Mouse (Mus musculus): ENCODE data around the gene Rabl3.

Gene Rabl3

DNA sequence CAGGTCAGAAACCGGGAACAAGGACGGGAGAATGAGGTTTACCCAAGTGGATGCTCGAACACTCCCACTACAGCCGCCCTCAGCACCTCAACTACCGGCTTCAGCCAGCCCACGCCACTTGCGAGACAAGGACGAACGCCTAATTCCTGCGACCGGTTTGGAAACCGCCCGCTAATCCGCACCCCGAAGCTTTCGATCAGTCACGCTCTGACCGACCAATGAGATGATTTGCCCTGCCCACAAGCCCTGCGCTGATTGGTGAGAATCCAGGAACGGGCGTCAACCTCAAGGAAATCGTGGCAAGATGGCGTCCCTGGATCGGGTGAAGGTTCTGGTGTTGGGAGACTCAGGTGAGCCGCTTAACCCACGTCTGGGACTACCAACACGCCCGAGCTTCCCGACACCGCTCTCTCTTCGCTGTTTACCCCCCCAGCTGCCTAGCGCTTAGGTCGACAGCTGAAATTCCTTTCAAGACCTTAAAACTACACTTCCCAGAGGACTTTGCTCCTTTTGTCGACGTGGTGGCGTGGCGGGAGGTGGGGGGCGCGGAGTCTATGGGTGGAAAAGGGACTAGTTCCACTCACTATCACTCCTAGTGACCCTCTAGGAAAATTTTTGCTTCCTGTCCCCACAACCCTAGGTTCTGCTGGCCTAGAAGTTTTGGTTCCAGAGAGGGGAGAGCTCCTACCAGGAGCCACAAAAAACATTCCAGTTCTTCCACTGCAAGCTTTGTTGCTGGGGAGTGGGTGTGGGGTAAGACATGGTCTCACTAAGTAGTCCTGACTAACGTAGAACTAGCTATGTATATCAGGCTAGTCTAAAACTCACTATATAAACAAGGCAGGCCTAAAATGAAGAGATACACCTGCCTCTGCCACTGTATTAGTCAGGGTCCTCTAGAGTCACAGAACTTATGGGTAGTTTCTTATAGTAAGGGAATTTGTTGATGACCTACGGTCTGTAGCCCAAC is at the start of gene Rabl3, which contains the start of gene Gtf2e1:
Gene Rabl3, plus strand, starts transcription at position 275 of the 970 bp plus-strand sequence.
Gene Gtf2e1, minus strand, starts transcription at position 179 of the 970 bp plus-strand sequence.
- DNase-seq (ENCODE audit: low read depth): peak; percentile 99

DNA sequence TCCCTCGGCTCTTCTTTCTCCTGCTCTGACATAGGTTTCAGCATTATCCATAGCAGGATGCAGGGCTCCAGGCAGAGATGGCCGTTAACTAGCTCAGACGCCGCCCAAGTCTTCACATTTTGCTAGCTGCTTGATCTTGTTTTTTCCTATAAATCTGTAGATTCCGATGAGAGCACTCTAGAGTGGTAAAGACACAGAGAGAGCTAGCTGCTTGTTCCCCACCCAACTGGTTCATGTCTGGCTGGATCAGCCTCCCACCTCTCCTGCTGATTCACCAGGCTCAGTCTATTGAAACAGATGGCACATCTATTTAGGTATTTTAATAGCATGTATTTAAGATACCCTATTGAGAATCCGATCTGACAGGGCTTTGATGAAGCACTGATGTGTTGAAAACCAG is 44.7 kb upstream of the Rabl3 start:
- no peak for DNase-seq (ENCODE audit: low read depth)

DNA sequence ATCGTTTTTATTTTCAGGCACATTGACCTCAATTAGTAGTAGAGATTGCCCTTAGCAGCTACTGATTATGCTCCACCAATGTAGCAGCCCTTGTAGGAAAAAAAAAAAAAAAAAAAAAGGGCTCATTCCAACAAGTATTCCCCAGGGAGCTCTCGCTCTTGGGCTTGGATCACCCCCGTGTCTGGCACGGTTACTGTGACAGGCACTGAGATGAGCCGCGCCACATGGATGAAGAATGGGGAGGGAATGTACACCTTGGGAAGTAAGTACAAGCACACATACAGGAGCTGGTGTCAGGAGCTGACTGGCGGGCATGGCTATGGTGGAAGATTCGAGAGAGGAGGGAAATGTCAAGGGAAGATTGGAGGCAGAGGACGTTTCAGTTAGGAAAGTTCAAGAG is 41.1 kb upstream of the Rabl3 start:
- DNase-seq (ENCODE audit: low read depth): no peak

DNA sequence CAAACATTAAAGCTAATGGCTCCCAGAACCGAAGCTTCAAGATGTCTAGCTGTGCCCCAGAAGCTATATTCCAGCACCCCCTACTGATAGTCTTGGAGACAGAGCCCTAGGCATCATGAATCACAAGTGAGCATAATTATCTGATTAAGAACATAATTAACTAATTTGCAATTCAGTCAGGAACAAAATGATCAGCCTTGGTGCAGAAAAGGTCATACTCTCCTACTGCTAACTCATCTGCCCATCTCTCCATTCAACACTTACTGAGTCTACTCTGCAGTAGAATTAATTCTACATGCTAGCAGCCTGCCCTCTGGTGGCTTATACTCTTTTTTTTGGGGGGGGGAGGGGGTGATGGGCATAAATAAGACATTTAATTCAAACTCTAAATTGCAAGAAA is 35.2 kb upstream of the Rabl3 start:
- DNase-seq (ENCODE audit: low read depth): peak; percentile 12

DNA sequence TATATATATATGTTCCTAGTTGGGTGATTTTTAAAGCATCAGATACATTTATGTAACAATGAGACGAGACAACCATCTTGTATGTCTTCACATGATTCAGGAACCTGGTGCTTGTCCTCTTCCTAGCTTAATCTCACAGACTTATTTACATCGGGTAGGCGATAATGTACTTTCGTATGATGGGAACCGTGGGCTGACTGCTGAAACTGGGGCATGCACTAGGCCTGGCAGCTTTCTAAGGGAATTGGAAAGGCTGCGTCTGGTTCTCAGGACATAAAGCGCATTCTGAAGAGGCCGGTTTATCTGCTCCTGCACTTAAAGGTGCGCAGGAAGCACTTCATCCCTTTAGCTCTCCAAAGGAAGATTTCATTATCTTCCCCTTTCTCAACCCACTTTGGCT is 32.9 kb upstream of the Rabl3 start:
- DNase-seq (ENCODE audit: low read depth): no peak

DNA sequence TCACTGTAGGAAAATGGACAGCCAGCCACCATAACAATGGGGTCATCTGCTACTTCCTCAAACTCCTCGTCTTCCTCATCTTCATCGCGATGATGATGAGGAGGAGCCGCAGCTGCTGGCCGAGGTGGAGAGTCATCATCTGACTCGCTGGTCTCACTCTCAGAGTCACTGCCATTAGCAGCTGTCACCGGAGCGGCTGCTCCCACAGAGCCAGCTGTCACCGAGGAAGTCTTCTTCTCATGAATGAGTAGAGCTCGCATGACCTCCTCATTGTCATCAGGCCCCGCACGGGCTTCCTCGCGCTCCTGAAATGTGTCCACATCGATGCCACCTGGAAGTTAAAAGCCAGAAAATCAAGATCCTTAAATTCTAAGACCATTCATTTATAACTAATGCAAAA is 28.2 kb upstream of the Rabl3 start:
- DNase-seq (ENCODE audit: low read depth): no peak

DNA sequence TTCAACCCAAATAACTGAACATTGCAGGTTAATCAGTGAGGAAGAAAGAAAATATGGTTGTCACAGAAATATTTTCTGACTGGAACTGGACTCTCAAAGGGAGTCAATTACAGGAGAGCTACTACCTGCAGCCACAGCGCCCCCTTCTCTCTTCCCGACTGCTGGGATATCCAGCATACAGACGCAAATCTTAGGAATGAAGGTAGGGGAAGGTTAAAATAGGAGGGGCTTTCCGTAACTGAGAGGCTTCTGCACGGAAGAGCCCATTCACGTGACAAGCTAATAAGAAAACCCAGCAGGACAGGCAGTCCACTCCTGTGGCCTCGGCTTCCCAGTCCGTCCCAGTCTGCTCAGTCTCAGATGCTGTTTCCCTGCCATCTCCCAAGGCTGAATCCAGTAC is 25.0 kb upstream of the Rabl3 start:
- no peak for DNase-seq (ENCODE audit: low read depth)

DNA sequence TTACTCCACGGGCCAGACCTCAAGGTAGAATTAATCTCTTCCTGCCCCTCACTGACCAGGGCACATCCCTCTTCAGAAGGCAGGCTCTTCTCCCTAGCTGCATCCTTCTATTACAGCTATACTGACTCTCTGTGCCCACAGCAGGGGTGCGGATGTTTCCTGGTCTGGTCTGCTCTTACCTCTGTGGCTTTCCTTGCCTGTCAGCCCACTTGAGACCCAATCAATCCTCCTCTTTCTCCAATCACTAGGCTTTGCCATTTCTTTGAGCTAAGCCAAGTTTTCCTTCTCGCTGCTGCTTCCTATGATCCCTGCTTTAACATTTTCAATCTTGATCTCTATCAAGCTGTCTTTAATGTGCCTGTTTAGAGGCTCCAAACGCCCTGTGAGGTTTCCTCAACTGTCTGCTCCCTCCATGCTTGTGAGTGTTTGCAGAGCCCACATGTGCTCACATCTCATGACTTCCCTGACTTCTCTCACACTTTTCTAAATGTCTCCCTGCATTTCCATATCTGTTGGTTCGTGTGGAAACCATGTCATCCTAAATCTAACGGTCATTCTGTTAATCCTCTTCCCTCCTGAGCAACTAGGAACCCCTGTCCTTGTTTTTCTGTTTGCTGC is 23.2 kb upstream of the Rabl3 start:
- no peak for DNase-seq (ENCODE audit: low read depth)

DNA sequence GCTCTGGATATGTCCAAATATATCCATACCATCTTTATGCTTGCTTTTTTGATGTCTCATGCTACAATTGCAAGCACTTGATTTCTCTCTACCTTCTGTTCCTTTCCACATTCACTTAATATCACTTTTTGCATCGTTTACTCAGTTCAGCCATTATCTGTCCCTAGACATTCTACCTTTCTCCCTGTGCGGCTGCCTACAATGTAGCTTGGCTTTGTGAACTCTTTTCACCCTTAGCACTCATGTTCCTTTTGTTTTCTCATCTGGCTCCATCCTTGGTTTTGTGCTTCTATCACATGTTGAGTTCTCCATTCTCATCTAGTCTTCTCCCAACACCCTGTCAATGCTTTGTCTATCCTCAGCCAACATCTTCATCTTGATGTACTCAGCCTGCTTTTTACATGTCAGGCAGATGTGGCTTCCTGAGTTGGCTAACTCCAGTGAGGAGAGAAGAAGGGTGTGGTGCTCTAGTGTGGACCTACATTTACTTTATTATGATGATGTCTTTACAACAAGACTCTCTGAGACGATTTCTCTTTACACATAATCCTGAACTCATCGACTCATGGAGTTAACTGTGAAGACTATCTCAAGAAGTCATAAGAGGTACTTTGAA is 22.0 kb upstream of the Rabl3 start:
- no peak for DNase-seq (ENCODE audit: low read depth)

DNA sequence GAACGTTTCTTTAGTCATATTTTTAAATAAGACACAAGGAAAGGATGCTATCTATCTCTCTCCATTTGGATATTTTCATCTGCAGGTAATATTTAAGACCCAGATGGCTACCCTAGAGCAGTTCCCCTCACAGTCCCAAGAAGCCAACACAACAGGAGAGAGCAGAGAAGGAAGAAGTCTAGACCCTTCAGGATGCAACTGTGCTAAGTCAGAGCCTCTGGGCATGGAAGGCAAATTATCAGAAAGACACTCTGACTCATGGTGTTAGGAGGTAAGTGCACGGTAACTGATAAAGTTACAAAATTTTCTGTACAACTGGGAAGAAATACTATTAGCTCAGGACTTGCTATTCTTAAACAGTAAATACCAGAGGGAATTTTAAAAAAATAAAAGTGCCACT is 21.0 kb upstream of the Rabl3 start:
- no peak for DNase-seq (ENCODE audit: low read depth)

DNA sequence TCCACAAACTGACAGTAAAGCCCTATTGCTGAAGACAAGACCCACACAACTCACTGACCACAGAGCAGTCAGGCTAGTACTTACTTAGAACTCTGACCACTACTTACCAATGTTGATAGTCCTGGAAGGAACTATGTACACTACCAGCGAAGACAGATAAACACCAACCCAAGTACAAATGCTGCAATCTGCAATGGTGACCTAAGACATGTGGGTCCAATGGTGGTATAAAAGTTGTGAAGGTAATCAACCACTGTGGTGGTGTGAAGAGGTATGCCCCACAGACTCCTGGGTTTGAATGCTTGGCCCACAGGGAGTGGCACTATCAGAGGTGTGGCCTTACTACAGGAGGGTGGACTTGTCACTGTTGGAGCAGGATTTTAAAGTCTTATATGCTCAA is 20.0 kb upstream of the Rabl3 start:
- DNase-seq (ENCODE audit: low read depth): no peak

DNA sequence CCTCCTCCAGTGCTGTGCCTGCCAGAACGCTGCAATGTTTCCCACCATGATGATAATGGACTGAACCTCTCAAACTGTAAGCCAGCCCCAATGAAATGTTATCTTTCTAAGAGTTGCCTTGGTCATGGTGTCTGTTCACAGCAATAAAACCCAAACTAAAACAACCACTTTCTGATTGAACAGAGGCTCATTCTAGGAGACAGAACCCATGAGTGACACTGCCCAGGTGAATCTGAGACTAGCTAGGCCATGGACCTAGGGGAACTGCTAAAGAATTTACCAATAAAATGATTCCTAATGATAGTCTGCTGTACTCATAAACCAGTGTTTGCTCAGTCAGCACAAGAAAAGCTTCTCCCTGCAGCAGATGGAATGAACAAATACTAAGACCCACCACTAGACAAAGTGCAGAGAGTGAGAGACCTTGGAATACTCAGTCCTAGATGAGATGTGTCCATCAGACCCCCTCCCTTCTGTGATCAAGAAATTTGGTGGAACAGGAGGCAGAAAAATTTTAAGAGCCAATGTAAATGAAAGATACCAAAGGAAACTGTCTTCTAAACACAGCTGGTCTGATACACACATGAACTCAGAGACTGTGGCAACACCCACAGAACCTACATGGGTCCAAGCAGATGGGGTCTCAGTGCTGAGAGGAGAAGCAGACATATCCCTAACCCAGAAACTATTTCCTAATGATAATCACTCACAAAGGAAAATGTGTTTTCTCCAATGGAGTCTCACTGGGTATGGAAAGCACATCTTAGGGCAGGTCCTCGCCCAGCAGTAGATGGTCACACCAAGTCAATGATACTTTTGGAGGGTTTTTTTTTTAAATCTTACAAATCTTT is 19.3 kb upstream of the Rabl3 start:
- DNase-seq (ENCODE audit: low read depth): no peak

DNA sequence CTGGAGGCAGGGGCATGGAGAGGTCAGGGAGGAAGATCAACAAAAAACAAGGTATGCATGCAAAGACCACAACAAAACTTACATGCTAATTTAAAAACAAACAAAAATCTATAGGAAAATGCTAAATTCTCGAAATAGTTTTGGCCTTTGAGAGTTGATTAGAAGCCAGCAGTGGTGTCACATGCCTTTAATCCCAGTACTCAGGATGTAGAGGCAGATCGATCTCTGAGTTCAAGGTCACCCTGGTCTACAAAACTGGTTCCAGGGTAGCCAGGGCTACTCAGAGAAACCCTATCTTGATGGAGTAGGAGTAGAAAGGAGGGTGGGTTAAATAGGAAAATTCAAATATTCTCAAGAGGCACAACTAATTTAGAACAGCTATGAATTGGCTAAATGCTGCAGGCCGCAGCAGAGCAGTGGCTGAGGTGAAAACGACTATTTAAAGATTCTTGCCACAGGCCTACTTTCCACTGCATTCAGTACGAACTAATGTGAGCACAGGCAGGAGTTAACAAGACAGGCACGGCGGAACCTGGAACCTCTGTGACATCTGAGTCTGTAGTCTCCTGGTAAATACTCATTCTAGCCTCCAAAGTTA is 17.5 kb upstream of the Rabl3 start:
- DNase-seq (ENCODE audit: low read depth): no peak

DNA sequence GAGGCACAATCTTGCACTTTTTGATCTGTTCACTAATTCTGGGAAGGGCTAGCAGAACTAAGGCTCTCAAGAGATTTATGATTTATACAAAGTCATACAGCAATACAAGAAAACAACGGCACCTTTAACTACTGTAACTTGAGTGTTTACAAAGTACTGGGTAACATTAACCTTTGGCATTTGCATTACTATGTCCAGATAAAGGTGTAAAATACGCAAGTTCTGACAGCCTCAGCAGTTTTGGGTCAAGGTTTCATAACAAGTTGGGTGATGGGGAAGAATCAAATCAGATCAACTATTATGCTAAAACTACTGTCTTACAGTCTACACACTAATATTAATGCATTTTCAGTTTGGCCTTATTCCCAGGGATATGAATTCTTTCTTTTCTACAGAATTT is 14.6 kb upstream of the Rabl3 start:
- DNase-seq (ENCODE audit: low read depth): no peak

DNA sequence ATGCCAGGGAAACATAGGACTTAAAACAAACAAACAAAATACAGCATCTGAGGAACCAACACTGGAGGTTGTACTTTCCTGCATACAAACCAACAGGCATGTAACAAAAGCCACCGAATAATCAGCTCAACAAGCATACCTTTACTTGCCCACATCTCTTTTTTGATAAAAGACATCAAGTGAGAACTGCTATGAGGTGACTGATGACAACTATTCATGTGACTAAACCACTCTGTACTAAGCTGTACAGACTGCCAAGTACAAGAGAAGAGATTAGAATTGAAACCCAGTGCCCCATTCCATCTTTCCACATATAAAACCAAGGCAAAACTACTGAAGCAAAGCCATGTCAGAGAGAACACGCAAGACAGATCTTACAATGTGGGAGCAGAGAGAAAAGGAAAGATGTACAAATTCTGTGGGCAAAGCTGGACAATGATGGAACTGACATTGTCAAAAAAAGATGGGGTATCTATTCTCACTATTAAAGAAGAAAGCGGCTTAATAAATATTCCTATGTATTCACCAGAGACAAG is 12.9 kb upstream of the Rabl3 start:
- no peak for DNase-seq (ENCODE audit: low read depth)

DNA sequence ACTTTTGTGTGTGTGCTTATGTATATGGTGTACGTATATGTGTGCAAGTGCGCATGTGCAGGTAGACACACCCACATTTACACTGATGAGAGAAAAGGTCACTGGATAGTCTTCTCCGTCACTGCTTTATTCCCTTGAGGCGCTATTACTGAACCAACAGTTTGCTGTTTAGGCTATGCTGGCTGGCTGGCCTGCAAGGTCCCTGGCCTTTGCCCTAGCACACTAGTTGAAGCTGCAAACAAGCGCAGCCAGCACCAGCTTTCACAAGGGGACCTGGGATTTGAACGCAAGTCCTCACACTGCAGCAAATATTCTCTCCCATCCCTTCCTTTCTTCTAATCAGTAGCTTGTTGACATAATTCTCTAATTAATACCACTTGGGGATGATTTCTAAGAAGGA is 9.5 kb upstream of the Rabl3 start:
- DNase-seq (ENCODE audit: low read depth): no peak

DNA sequence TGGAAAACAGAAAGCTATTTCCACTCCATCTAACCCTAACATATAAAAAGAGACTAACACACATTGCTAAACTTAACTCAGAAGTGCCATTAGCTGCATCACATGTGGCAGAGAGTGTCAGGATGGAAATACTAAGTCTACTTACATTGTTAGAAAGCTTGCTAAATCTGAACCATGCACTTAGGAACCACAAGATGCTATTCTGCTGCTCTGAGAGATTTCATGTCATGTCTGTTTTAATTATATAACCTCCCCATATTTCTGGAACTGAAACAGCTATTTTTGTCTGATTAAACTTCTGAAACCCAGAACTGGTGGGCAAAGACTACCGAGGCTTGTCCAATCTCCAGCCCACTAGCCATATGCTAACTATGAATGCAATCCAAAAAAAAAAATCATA is 7.6 kb upstream of the Rabl3 start:
- DNase-seq (ENCODE audit: low read depth): no peak

DNA sequence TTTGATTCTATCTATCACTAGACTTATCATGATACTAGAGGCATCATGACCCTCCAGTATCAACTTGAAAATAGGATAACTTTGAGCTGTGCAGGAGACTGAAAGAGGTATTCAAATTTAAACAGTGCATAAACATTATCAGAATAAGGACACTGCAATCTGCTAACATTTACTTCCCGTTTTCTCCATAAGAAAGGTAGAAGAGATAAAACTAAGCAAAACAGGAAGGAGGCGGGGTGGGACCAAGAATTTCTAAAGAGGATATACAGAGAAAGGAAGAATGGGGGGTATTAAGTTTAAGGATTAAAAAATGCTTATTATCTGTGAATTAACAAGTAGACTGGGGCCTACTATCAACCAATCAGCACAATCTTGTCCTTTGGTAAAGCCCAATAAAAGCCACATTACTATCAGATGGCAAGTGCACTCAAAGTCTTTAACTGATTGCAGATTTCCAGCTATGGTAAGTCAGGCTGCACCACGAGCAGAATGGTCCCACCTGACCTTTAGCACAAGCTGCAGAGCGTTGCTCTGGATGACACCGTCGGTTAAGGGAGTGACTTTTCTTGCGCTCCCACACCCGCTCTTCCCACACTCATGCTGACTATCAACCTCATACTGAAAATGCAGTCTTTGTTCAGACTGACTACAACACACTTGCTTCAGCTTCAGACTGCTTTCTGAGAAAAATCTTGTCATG is 6.2 kb upstream of the Rabl3 start:
- peak; percentile 22 for DNase-seq (ENCODE audit: low read depth)

DNA sequence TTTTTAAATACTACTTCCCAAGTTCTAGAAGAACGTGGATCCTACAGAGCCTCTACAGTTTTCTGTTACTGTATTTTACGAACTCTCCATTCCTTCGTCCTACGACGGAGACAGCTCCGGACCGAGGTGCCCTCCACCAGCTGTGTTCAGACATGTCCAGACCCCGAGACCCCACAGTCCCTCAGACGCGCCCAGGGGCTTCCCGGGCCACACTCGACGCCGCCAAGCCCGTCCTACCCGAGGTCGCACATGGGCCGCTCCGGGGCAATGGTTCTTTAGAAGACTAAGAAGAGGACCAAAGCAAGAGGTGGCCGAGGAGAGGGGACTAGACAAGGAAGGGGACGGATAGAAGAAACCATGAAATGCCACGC is 460 bp upstream of the Rabl3 start:
- DNase-seq (ENCODE audit: low read depth): no peak

DNA sequence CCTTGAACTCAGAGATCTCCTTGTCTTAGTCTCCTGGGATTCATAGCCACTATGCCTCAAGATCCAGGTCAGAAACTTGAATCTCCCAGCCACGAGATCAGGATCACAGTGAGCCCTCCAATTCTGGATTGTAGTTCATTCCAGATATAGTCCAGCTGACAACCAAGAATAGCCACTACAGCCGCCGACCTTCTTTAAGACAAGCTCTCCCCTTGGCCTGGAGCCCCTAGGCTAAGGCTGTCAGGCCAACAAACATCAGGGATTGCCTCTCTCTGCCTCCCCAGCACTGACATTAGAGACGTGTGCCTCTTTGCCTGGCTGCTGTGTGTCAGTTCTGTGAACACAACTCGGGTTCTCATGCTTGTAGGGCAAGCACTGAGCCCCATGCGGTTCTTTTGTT is 1.1 kb downstream of the Rabl3 start:
- DNase-seq (ENCODE audit: low read depth): no peak

DNA sequence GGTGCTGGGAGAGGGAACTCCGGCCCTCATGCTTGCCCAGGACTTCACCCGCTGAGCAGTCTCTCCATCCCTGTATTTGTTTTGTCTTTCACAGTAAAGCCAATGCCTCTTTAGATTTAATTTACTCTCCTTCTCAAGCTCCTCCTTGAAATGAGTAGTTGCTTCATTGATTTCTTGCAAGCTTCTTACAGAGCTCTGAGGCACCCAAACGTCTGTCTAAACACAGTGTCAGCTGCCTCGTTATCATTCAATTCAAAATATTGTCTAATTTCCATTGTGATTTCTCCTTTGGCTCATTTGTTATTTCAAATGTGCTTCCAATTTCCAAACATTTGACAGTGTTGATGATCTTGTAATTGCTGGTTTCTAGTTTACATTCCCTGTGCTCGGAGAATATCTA is 6.6 kb downstream of the Rabl3 start:
- no peak for DNase-seq (ENCODE audit: low read depth)
